Mouse (Mus musculus): ENCODE data around the gene Tas2r109.
"Not testable (repeated sequence)": the region's sequence is repeated elsewhere in the genome, so short reads cannot be mapped to it uniquely, and the experiment has no call there.

Tas2r109 gene

DNA sequence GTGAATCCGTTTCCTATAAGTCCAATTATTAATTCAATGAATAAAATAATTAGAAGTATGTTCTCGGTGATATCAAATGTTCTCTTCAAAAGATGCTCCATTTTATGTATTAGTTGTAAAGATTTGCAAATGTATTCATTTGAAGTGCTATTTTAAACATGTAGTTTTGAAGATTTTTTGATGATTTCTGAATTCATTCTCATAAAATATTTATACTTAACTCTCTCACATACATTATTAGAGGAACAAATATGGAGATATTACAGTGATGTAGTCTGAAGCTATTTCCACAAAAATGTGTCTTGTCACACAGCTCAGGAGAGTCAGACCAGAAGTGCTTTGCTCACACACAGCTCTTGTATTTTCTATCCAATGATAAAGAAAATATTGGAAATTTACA, at the start of gene Tas2r109:
TSS of gene Tas2r109 (minus strand) at position 101 of the 400 bp plus-strand sequence.
- DNase-seq (ENCODE audit: low spot score in 2 of 2): no peak

DNA sequence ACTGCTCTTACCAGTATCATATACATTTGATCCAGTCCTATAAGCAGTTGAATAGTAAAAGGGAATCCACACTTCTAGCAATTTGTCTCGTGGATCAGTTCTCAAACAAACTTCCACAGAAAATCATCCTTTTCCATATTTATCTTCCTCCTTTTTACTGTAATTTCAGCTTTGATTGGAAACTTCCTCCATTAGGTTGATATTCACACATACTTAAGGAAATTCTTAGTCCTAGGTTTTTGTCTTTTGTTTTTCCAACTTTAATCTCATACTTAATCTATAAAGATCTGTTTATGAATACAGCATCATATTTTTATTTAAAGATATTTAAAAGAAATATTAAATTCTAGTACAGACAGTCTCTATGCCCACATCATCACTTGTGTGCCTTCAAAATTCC, 22.9 kb downstream of the Tas2r109 start, which contains the start of gene Tas2r131:
TSS of gene Tas2r131 (minus strand) at position 101 of the 400 bp plus-strand sequence.
- no peak for DNase-seq (ENCODE audit: low spot score in 2 of 2)

DNA sequence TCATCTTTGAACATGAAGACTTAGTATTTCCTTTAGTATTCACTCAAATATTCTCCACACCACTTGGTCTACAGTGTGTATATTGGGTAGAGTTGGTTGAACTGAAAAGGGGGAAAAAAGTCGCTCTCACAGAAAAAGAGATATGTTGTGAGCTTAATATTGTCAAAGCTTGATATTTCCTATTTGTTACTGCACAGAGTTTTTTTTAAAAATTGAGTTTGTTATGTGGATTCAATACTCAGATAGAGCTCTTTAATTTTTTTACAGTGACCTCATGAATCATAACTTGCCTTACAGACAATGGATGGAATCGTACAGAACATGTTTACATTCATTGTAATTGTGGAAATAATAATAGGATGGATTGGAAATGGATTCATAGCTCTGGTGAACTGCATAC, 30.0 kb downstream of the Tas2r109 start, which contains the start of gene Tas2r129:
TSS of gene Tas2r129 (plus strand) at position 301 of the 400 bp plus-strand sequence.
- DNase-seq (ENCODE audit: low spot score in 2 of 2): no peak

DNA sequence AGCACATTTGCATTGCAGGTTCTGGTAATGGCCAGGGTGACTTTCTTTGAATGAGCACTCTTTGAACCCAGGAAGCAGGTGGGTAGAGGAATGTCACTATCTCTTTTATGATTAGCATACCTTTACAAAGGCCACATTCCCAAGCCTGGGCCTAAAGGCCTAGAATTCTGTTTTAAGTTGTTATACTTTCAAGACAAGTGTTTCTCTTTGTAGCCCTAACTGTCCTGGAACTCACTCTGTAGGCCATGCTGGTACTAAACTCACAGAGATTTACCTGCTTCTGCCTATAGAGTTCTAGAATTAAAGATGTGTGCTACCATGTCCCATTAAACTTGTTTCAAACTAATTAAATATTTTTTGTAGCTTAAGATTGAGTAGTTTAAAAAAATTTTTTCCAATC, 39.4 kb downstream of the Tas2r109 start:
- not testable (repeated sequence) for DNase-seq (ENCODE audit: low spot score in 2 of 2)

All from frontal cortex, postnatal 10 days (tissue).